Mouse (Mus musculus): ENCODE measurements around the gene Gm14435.
"Not testable (repeated sequence)": the region's sequence is repeated elsewhere in the genome, so short reads cannot be mapped to it uniquely, and the experiment has no call there.

Gene Gm14435

DNA sequence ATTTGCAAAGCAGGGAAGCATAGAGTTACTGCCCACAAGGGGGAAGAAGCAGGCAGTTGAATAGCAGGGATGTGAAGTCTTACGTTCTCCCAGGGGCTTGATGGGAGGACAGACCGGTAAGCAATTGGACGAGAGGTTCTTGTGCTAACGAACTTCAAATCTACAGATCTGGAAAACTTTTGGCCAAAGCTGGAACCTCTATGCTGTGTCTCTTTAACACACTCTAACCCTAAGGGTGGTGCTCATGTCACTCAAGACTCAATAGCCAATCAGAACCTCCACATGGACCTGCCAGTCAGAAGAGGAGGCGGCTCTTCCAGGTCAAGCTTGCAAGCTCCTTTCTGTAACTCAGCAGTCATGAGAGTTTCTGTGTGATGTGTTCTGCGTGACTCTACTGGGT is at the start of gene Gm14435:
Gene Gm14435, plus strand, starts transcription at position 301 of the 400 bp plus-strand sequence.
- not testable (repeated sequence) for DNase-seq (ENCODE audit: low read depth, low spot score)
